Mouse (Mus musculus) gonadal fat pad, adult 2 months (tissue): Measurements from ENCODE around the gene Pxk. TPM values are rescaled to one million over a fixed set of nuclear protein-coding genes. Genes with fewer than 3 reads are reported as not detected.
"Not testable (repeated sequence)": the region's sequence is repeated elsewhere in the genome, so short reads cannot be mapped to it uniquely, and the experiment has no call there.

Experiments
- DNase-seq: peaks from one replicate; pipeline ENCODE4 v3.0.0-alpha.2; 2012; ENCODE audit warnings: low read depth
- polyA plus RNA-seq: library from polyadenylated mRNA; depleted of rRNA; stranded (reverse); fragments of >200 nt; gene quantifications from 2 replicates; pipeline ENCODE4 v1.2.3, GENCODE M21; 2012

The Pxk gene
- polyA plus RNA-seq, 1 experiment, result 24.0 TPM

DNA sequence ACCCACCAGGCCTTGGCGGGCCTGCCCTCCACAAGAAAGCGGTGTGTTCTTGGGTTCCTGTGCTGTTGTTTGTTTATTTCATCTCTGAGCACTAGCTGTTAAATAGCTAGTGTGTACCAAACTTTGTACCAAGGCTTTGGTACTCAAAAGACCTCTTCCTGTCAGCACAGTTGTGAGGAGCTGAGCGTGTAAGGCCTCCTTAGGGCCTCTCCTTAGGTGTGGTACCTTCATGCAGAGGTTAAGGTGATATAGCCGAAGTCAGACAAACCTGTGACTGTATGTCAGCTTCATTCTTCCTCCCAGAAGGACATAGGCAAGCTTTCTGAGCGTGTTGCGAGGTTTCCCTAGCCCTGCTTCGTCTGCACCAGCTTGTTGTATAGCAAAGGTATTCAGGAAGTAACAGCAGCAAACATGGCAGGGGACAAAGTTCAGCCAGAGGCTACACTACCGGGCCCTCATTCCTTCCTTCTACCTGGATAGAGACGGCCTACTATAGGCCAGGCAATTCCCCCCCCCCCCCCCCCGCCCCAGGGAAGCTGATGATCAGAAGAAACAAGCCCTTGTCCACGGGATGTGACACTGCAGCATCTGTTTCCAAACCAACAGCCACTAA lies 48.7 kb downstream of the Pxk start:
- no peak for DNase-seq

DNA sequence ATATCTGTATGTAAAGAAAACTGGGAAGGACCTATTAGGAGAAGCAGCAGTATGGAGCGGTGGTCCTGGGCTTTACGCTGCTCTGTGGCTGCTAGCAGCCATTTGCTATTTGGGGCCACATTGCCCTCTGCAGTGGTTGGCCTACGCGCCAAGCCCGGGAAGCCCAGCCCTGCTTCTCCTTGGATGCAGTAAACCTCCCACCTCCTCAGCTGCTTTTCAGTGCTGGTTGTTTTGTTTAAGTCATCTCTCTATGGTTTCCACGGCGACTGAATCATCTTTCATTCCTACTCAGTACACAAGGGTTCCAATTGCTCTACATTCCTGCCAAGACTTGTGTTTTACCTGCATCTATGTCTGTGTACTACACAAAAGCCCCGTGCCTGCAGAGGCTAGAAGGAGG lies 50.8 kb downstream of the Pxk start:
- no peak for DNase-seq

DNA sequence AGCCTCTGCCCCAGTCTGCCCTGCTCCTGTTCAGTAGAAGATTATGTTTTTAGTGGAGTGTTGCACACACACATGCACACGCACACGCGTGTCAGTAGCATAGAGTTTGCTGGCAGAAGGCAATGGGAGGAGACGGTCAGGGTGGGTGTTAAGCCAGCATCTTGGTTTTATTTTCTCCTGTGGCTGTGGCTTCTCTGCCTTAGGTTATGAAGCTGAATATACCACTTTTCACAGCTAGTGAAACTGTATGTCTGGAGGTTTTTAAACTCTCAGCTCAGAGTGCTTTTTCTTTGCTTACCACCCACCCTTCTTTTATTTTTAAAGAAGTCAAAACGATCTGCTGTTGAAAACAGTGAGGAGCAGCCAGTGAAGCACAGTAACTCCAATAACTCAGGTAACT lies 53.7 kb downstream of the Pxk start:
- no peak for DNase-seq

DNA sequence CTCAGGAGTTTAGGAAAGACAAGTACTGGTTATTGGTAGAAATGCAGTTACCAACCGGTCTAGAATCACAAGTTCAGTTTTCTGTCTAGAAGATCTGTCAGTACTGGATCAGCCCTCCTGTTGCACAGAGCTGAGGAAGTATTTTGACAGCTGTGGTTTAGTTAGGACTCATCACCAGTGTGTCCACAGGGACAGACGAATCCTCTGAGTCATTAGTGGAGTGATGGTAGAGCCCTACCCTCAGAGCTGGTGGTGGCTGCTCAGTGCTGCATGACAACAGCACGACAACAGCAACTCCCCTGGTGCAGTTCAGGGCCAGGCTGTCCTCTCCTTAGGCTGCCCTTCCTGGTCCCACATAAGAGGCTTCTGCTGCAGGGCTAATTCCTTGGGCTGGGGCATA lies 56.1 kb downstream of the Pxk start:
- no peak for DNase-seq

DNA sequence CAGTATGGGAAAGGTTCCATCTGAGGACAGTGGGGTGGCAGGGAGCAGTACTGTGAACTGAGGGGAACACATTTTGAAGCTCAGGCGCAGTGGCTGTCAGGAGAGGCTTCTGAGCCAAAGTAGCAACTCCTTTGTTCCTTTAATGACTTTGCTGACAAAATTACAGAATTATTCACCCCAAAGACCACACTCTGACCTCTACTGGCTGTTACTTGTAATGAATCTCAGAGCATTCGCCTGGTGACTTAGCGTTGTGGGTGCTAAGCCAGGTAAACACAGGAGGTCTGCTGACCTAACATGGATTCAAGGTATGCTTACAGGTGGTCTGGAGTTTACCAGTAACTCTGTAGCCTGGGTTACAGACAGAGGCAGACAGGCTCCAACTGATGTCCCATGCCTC lies 58.9 kb downstream of the Pxk start:
- no peak for DNase-seq

DNA sequence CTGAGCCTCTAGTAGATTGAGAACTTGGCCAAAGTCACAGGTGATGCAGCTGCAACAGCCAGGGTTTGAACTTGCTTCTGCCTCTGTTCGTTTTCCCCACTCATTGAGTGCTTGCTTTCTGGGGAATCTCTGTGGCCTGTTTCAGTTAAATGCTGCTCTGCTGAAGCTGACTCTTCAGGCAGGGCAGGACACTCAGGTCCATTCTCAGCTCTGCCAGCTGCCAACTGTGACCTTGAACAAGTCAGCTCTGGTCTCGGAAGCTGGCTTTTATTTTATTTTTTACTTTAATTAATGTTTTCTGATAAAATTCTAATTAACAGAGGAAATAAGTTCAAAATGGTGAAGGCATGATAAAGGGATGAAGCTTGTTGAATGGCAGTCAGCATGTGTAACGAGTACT lies 60.7 kb downstream of the Pxk start:
- no peak for DNase-seq

DNA sequence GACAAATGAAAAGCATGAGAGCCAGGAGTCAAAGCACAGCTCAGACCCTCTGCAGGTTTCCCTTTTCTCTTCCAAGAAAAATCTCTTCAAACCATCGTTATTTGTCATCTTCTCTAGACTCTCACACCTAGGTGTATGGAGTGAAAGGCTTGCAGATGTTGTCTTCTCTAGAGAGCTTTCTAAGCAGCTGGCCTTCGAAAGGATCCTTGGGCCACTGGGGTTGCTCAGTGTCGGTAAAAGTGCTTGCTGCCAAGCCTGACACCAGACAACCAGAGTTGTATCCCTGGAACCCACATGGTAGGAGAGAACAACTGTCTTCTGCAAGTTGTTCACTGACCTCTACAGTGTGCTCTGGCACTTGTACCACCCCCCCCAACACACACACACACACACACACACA lies 61.1 kb downstream of the Pxk start:
- no peak for DNase-seq

DNA sequence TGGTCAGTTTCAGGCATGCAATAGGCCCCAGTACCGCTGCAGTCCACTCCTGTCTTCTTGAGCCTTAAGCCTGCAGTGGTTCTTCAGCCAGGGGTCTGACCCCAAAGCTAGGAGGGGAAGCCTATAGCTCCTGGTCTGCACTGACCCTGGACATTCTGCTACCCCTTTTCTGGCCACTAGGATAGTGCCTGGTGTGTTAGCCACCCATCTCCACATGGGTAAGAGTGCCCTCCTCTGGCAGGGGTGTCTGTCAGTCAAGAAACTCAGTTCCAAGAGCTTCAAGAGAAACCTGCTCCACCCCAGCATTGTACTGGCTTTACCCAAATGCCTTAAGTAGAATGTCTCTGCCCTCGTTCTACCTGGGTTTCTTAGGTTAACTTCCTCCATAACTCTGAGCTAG lies 63.8 kb downstream of the Pxk start:
- no peak for DNase-seq

DNA sequence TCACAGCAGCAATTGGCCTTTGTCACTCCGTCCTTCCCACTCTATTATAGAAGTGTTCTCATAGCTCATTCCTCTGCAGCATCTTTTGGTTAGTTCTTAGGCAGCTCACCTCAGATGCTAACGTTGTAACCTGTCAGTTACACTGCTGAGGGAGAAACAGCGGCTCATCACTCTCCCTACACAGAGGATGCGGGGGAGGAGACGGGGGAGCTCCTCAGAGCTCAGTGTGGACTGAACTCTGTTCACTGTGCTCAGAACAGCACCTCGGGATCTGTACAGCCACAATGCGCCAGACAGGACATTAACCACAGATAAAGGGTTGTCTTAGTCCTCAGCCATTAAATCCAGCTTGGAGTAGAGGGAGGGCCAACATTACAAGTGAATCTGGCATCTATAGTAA lies 66.5 kb downstream of the Pxk start:
- DNase-seq, result no peak

DNA sequence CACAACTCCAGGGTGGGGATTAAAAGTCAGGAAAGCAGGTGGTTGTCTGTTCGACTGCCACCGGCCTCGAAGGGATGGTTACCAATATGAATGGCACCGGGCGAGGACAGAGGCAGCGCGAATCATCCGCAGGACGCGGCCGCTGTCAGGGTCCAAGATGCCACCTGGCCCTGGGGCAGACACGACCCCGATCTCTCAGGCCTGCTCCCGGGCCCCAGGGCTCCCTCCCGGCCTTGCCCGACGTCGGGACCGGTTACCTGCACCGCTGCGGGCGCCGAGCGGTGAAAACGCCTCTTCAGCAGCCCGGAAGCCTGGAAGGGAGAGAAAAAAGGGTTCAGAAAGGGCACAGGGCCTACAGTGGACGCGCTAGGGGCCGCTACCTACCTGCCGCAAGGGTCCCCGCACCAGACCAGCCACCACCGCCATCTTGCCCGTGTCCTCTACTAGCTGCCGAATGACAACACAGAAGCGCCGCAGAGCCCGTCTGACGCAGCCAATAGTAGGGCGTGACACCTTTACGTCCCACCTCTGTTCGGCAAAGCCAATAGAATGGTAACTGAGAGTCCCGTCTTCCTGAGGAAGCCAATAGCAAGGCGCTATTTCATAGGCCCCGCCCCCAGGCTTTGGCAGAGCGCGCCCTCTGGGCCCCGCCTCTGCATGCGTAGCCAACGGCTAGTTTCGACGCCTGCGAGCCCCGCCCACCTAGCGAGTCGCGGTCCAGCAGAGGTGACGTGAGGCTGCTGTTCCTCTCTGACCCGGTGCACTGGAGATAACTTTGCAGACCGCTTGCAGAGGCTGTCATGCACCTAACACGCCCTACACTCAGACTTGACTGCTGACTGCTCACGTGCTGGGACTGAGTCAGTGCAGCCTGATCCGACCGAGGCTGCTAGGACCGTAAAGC lies 74.7 kb downstream of the Pxk start, which contains the start of gene Pdhb:
TSS of gene Pdhb (minus strand) at position 519 of the 904 bp plus-strand sequence.
- peak; percentile 79 for DNase-seq

DNA sequence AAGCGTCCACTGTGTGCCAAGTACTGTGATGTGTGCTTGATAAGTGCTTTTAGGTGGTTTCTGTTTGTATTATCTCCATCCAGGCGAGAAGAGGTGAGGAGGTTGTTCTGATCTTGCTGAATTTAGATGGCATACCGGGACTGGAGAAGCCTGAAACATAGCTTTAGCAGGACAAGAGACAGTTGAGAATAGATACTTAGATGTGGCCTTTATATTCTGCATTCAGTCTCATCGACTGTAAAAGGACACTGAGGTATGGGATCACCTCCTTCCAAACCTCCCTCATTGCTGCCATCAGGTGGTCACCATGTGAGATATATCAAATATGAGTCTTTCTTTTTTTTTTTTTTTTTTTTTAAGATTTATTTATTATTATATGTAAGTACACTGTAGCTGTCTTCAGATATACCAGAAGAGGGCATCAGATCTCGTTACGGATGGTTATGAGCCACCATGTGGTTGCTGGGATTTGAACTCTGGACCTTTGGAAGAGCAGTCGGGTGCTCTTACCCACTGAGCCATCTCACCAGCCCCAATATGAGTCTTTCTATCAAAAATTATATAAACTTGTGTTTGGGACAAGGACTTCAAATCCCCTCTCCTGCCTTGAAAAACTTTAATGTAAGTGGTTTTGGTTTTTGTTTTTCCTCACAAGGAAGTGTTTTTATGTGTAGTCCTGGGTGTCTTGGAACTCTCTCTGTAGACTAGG lies 75.7 kb downstream of the Pxk start:
- DNase-seq, result not testable (repeated sequence)

DNA sequence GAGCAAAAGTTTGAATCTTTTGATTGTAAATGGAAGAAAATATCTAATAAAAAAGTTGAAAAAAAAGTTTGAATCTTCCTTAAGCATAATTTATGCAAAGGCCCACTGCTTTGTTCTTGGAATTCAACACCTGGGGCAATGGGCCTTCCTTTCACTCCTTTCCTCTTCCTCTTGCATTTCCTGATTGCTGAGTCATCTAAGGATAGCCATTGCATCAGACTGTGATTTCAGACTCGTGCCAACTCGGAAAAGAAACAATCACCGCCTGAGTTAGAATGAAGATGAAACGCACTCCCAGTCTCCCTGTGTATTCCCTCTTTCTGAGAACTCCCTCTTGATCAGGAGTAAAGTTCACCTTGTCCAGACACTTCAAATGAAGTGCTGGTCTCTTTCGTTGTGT lies 76.6 kb downstream of the Pxk start:
- DNase-seq, result no peak

DNA sequence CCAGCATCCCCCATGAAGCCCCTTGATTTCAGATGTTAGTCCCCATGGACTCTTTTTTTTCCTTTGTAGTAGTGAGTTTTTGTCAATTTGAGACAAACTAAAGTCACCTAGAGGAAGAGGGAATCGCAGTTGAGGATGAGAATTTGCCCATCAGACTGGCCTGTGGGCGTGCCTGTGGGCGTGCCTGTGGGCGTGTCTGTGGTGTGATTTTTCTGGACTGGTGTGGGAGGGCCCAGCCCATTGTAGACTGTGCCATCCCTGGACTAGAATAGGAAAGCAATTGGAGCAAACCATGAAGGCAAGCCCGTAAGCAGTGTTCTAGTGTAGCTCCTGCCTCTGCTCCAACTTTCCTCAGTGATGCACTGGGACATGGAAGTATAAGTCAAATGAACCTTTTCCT lies 78.2 kb downstream of the Pxk start:
- no peak for DNase-seq

DNA sequence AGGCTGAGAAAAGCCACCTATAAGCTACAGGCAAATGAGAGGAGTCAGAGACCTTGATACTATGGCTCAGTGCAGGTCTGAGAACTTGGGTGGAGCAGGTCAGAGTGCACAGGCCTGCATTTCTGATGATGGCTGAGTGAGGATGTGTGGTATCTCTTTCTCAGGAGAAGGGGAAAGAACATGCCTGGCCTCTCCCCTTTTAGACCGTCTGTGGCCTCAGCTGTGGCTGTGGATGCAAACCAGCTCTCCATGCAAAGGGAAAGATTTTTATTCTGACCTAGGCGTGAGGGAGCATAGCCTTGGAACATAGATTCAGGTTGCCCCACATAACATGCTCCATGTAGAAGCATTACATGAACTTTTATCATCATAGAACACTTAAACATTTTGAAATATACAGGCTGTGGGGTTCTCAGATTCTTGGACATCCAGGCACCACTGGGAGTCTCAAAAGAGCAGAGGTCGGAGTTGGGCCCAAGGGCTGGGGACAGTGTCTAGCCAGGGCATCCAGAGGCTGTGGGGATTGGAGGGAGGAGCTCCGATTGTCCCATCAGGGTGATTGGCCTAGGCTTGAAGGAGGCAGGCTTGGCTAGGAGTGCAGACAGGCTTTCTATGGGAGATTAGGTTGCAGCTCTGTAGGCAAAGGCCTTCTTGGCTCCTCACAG lies 82.5 kb downstream of the Pxk start:
- no peak for DNase-seq

DNA sequence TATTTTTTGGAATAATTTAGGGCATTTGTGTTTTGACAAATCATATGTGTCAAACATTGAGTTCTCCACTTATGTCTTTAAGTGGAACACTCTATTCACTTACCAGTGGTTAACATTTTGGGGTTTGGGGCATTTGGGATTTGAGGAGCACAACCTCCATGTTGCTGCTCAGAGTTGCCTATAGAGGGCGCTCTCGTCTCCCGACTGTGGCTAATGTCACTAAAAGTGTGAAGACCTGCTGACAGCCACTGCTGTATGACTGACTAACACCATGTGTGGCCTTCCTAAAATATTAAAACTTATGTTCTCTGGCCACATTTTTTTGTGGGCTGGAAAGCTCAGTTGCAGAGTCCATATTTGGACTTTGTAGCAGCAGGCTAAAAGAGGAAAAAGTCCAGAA lies 85.3 kb downstream of the Pxk start:
- DNase-seq, result no peak

DNA sequence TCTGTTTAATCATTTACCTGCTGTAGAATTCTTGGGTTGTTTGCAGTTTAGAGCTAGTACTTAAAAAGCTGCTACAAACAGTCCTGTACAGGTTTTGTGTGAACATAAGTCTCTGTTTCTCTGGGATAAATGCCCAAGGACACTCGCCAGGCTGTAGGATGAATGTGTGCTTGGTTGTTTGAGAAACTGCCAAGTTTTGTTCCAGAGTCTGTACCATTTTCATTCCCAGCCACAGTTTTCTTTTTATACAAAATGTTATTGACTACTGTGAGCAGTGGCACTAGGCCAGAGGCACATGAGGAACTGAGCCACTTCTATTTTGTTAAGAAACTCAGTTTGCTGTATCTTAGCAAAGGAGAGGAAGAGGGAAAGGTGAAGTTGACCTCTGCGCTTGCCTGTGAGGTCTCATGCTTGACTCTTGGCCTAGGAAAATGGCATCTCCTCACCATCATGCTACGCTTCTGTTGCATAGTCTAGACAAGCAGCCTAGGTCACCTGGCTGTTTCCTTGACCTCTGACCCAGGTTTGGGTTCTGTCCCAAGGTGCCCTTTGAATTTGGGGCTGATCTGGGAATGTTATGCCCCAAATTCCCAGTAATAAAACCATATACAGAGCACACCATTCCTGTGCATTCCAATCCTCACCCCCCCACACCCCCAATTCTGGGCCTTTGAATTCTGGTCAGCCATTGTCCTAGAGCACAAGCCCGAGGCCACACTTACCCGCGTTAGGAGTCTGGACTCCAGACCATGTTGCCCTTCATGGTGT lies 88.5 kb downstream of the Pxk start:
- DNase-seq, result no peak

DNA sequence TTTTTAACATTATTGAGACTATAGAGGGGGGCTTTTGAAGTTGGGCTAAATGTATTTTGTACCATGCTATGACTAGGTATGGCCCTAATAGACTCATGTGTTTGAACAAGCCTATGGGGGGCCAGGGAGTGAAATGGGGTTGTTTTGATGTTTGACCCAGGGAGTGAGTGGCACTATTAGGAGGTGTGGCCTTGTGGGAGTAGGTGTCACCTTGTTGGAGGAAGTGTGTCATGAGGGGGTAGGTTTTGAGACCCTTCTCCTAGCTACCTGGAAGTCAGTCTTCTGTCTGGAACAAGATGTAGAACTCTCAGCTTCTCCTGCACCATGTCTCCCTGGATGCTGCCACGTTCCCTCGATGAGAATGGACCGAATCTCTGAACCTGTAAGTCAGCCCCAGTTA lies 92.5 kb downstream of the Pxk start:
- DNase-seq, result no peak

DNA sequence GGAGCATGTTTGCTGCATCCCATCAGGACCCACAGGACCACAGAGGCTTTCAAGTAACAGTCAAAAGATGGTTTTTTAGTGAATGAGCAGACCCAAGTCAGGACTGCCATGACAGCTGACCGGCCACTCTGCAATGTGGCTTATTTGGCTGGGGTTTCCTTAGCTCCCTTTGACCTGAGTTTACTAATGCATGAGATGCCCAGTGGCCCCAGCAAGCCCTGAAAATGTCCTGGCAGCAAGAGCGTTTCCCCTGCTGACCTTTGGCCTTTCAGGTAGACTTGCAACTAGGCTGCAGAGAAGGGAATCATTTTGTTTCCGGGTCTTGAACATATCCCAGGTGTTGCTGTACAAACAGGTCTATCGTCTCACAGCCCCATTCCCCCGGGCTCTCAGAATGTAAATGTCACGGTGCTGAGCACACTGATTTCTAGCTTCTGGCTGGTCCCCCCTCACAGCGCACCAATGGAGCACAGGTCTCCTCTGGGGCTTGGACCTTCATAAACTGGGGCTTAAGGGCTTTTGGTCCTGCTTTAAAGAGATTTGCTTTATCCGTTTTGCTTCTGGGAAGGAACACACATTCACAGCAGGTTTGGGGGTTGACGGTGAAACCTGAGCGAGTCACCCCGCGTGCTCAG lies 93.4 kb downstream of the Pxk start:
- no peak for DNase-seq

DNA sequence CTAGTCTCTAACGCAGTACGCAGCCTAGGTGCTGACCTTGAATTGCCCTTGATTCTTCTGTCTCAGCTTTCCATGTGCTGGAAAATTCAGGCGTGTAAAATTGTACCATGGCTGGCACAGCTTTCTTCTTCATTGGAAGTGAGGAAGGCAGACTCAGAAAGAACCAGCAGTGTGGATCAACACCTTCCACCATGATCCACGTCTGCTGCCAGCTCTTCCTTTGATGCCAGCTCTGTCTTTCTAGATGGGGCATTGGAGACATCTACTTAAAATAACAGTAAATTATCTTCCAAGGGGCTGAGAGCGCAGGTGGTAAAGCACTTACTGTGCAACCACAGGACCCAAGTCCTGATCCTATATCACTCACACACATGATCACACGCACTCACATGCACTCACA lies 94.7 kb downstream of the Pxk start:
- DNase-seq, result no peak

DNA sequence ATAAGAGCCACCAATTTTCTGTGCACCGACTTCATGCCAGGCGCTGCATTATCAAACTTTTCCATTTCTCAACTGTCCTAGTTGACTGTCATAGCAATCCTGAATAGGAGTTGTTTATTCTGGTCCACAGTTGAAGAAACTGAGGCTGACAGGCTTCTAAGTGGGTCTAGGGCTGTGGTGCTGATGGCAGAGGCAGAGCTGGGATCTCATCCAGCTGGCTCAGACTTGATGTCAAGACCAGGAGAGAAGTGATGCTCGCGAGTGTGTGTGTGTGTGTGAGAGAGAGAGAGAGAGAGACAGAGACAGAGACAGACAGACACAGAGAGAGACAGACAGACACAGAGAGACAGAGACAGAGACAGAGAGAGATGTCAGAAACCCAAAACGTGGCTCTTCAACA lies 102.8 kb downstream of the Pxk start:
- no peak for DNase-seq

DNA sequence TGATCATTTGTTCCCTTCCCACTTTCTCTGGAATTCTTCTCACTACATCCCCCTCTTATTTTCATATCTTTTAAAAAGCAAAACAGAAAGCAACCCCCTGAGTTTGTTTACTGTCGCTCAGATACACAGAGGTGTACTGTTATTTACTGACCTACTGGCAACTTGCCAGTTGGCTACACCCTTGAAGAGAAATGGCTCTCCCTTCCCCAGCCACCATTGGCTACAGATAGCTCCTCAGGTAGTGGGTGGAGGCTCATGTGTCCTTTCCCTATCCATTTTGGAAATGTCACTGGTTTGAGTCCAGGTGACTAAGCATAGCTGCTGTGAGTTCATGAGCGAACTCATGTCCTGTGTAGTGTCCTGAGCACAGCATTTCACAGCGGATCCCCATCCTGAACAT lies 103.7 kb downstream of the Pxk start:
- DNase-seq, result no peak
